Mouse (Mus musculus) neural tube, embryonic 14.5 days (tissue): ENCODE results near the gene Gabarap. TPM values are rescaled to one million over a fixed set of nuclear protein-coding genes. Genes with fewer than 3 reads are reported as not detected.

Experiments
- ATAC-seq: fragments of 200-750 bp; cut with Nextera tagmentation; 2 replicates; pipeline ENCODE4 v1.8.0; 2017; ENCODE audit warnings: low read depth, mild to moderate bottlenecking, moderate TSS enrichment, moderate library complexity
- H3K27ac ChIP-seq: fragments of 300-500 bp; sonication (generic); 2 replicates; pipeline ENCODE4 v1.5.1; 2014; ENCODE audit warnings: low read depth, mild to moderate bottlenecking, control low read depth, low read length, moderate library complexity, mixed read lengths
- H3K27me3 ChIP-seq: fragments of 300-500 bp; sonication (generic); 2 replicates; pipeline ENCODE4 v1.6.1; 2014; ENCODE audit warnings: low read length; ENCODE audit not compliant: control insufficient read depth, insufficient read depth
- H3K36me3 ChIP-seq: fragments of 300-500 bp; sonication (generic); 2 replicates; pipeline ENCODE4 v1.6.1; 2014; ENCODE audit warnings: low read length, mixed read lengths; ENCODE audit not compliant: control insufficient read depth, insufficient read depth
- H3K4me1 ChIP-seq: fragments of 300-500 bp; sonication (generic); 2 replicates; pipeline ENCODE4 v1.6.1; 2014; ENCODE audit warnings: low read length; ENCODE audit not compliant: control insufficient read depth, insufficient read depth
- H3K4me2 ChIP-seq: fragments of 300-500 bp; sonication (generic); 2 replicates; pipeline ENCODE4 v1.6.1; 2014; ENCODE audit warnings: mild to moderate bottlenecking, low read depth, low read length, control low read depth
- H3K4me3 ChIP-seq: fragments of 300-500 bp; sonication (generic); 2 replicates; pipeline ENCODE4 v1.5.1; 2014; ENCODE audit warnings: low read depth, low read length, control low read depth, mixed read lengths
- H3K9ac ChIP-seq: fragments of 300-500 bp; sonication (generic); replicated peaks from 2 replicates; pipeline ENCODE4 v1.6.1; 2014; ENCODE audit warnings: low read depth, mild to moderate bottlenecking, control low read depth, low read length, mixed read lengths
- H3K9me3 ChIP-seq: fragments of 300-500 bp; sonication (generic); 2 replicates; pipeline ENCODE4 v1.6.1; 2016; ENCODE audit warnings: low read length; ENCODE audit not compliant: control insufficient read depth
- WGBS: fragments of 180-500 bp; shearing (Covaris S2); extraction: QIAGEN DNeasy Blood & Tissue Kit; methylation state at CpG from one replicate; pipeline ENCODE4 v1.1.7; 2014; 5-methylcytosine and 5-hydroxymethylcytosine counted together
- polyA plus RNA-seq: library from polyadenylated mRNA; unstranded; fragments of >200 nt; fragmentation: Nextera tagmentation; extraction: Ambion mirVana; gene quantifications from 2 replicates; pipeline ENCODE4 v1.2.1, GENCODE M21; 2014

The Gabarap gene
- polyA plus RNA-seq, 1 experiment from 2014 or later, result 609 TPM

DNA sequence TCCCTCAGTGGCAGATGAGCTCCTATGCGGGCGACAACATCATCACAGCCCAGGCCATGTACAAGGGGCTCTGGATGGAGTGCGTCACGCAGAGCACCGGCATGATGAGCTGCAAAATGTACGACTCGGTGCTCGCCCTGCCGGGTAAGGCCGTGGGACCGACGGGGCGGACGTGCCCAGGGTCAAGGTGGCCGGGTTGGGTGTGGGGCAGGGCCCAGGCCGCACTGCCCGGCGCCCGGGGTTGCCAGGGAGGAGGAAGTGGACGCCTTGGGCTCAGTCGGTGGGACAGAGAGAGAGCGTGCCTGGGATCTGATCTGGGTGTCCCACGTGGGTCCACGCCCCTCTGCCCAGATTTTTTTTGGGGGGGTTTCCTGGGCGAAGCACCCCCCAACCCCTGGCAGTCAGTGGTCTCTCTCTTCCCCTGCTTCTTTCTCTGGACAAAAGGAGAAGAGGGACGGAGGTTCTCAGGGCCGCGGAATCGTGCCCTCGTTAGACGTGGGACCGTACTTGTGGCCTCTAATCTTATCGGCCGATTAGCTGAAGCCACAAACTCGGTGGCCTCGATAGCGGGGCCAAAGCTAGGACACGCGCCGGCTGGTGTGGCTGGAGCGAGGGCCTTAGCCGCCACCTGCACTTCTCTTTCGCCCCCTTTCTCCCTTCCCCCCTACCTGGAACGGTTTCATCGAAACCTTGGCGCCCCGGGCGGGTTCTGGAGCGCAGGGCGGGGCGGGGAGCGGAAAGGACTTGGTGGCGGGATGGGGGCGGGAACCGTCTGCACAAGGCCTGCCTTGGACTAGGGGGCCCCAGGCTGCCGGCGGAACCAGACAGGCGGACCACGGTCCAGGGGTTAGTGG, 24.7 kb upstream of the Gabarap start:
- Histone ChIP-seq H3K27ac (no peak overlapping the region), H3K9me3 (no peaks in the 10 kb centered on the region), H3K4me2 (peak overlapping the region; percentile 38), H3K4me3 (peak overlapping the region; percentile 21; the same call in 1 of the 2 replicates), H3K4me1 (peaks cover 9% of the 10 kb centered on the region; the same call in 1 of the 2 replicates), H3K27me3 (peaks cover 48% of the 10 kb centered on the region), H3K9ac (0 out of 2 replicates have a peak overlapping the region, but pooled peaks have one; percentile 28), H3K36me3 (peaks cover 19% of the 10 kb centered on the region)
- WGBS, result under 1% methylated on average over 55 of the region's 59 CpGs
- no peak for ATAC-seq

DNA sequence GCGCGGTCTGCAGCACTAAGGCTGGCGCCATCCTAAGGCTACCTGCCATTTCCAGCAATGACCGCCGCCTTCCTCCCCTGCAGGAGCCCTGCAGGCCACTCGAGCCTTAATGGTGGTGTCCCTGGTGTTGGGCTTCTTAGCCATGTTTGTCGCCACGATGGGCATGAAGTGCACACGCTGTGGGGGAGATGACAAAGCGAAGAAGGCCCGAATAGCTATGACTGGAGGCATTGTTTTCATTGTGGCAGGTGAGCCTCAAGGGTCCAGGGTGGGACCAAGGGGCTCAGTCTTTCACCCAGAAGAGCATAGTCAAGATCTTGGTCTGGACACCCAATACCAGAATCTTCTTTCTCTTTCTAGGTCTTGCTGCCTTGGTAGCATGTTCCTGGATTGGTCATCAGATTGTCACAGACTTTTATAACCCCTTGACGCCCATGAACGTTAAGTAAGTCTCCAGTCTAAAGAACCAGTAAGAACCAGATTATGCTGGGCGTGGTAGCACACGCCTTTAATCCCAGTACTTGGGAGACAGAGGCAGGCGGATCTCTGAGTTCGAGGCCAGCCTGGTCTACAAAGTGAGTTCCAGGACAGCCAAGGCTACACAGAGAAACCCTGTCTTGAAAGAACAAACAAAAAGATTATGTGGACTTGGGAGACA, 24.0 kb upstream of the Gabarap start:
- Histone ChIP-seq H3K4me3 (peak overlapping the region; percentile 21; the same call in 1 of the 2 replicates), H3K9me3 (no peaks in the 10 kb centered on the region), H3K4me1 (peaks cover 9% of the 10 kb centered on the region; the same call in 1 of the 2 replicates), H3K4me2 (peak overlapping the region; percentile 38), H3K36me3 (peaks cover 19% of the 10 kb centered on the region), H3K9ac (no peak overlapping the region), H3K27ac (no peak overlapping the region), H3K27me3 (peaks cover 48% of the 10 kb centered on the region)
- 37% methylated on average over 15 of the region's 17 CpGs for WGBS
- no peak for ATAC-seq

DNA sequence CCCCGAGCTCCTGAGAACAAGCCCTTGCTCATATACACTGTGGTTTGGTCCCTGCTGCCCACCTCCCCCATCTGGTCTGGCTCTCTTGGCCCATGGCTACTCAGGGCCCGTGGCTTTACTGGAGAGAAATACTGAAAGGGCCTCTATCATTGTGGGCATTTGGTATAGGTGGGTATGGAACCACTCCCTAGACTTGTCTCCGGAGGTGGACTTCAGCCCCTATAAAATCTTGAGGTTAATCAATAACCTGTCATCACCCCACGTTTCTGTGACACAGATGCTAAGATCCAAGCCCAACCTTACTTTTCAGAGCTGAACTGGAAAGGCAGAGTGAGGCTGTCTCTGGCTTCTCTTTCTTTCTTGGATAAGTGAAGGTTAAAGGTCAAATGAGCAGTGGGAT, 22.1 kb upstream of the Gabarap start:
- Histone ChIP-seq H3K4me2 (no peak overlapping the region), H3K4me1 (peaks cover 9% of the 10 kb centered on the region; the same call in 1 of the 2 replicates), H3K4me3 (no peak overlapping the region), H3K9me3 (no peaks in the 10 kb centered on the region), H3K27ac (no peak overlapping the region), H3K36me3 (peaks cover 23% of the 10 kb centered on the region), H3K27me3 (peaks cover 38% of the 10 kb centered on the region), H3K9ac (no peak overlapping the region)
- WGBS, result 82% methylated on average over 4 of the region's 4 CpGs
- no peak for ATAC-seq

DNA sequence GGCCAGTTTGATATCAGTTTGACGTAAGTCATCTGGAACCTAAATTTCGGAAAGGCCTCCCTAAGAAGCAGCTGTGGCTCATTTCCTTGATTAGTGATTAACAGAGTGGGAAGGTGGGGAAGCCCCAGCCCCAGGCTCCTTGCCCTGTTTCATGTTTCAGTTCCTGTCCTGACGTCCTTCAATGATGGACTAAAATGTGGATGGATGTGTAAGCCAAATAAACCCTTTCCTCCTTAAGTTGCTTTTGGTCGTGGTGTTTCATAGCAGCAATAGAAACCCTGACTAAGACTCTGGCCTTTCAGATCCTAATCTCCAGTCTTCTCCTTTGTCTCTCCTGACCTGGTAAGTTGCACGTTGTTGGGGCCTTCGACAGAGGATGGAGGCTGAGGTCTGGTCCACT, 20.7 kb upstream of the Gabarap start:
- H3K36me3 ChIP-seq, result peaks cover 35% of the 10 kb centered on the region
- H3K9ac ChIP-seq, result no peak overlapping the region
- no peaks in the 10 kb centered on the region for H3K9me3 ChIP-seq
- H3K27me3 ChIP-seq, result peaks cover 25% of the 10 kb centered on the region
- H3K4me3 ChIP-seq, result no peak overlapping the region
- H3K27ac ChIP-seq, result no peak overlapping the region
- no peak for ATAC-seq
- H3K4me1 ChIP-seq, result peaks cover 6% of the 10 kb centered on the region; the same call in 1 of the 2 replicates
- 90% methylated on average over 6 of the region's 6 CpGs for WGBS
- H3K4me2 ChIP-seq, result no peak overlapping the region

DNA sequence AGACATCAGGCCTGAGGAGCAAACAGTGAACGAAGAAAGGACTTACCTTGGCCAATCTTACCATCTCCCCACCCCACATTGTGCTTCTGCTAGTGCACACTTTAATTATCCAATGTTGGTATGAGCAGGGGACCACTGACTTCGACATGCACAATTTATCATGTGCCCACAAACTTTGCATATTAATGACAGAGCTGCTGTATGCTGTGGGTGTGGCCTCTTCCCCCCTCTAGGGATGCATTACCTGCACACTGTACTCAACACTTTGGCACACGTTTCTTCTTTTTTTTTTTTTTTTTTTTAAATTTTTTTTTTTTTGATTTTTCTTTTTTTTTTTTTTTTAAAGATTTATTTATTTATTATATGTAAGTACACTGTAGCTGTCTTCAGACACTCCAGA, 20.2 kb upstream of the Gabarap start:
- WGBS, result 88% methylated on average over 3 of the region's 3 CpGs
- Histone ChIP-seq H3K36me3 (peaks cover 36% of the 10 kb centered on the region), H3K27ac (no peak overlapping the region), H3K9ac (no peak overlapping the region), H3K4me1 (peaks cover 4% of the 10 kb centered on the region; the same call in 1 of the 2 replicates), H3K27me3 (peaks cover 20% of the 10 kb centered on the region), H3K9me3 (no peaks in the 10 kb centered on the region), H3K4me3 (no peak overlapping the region), H3K4me2 (no peak overlapping the region)
- ATAC-seq, result no peak

DNA sequence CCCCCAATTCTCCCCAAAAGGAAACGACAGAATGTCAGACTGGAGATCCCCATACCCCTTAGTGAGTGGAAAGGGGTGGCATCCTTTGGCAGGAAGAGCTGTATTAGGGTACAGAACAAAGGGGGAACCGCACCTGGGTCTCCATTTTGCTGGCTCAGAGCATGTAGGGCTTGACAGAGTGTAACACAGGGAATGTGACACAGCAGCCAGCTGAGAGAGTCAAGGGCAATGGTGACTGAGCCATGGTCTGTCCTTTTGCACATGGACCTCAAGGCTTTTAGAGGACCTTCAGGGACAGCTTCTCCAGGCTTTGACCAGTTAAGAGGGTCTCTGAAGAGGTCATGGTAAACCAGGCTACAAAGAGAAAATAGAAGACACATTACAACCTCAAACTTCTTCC, 16.0 kb upstream of the Gabarap start:
- Histone ChIP-seq H3K9me3 (no peaks in the 10 kb centered on the region), H3K4me3 (no peak overlapping the region), H3K4me1 (peaks cover 4% of the 10 kb centered on the region; the same call in 1 of the 2 replicates), H3K4me2 (no peak overlapping the region), H3K27ac (no peak overlapping the region), H3K36me3 (peaks cover 26% of the 10 kb centered on the region), H3K27me3 (no peaks in the 10 kb centered on the region), H3K9ac (no peak overlapping the region)
- no peak for ATAC-seq
- 92% methylated on average over 2 of the region's 2 CpGs for WGBS

DNA sequence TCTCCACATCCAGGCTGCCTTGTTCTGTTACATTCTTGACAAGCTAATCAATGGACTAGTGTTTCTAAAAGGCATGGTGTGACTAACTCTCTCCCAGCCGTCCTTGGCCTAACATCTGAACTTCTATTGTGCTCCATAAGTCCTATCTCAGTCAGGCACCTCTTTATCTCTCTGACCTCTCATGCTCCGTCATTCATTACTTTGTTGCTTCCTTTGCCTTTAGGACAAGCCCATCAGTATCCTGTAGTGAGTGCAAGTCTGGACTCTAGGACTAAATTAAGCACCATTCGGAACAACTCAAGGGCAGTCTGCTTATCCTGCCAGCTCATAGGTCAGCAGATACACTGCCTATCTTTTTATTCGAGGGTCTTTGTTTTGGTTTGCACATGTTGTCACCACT, 14.7 kb upstream of the Gabarap start:
- H3K27me3 ChIP-seq, result no peaks in the 10 kb centered on the region

DNA sequence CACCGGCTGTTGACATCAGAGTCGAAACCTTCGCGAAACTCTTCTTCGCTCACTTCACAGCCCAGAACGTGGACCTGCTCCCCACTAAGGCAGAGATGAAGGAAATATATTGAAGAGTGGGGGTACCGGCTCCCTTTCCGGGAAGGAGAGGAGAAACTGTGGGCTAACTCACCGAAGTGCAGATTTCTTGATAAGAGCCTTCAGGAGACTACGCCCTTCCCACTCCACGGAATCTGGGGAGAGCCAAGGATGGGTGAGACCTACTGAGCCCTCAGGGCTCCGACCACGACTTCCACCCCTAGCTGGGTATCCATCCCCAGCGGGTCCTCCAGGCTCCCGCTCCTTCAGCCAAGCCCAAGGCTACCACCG, 11.1 kb upstream of the Gabarap start:
- H3K27ac ChIP-seq, result peak overlapping the region; percentile 96
- peaks cover 23% of the 10 kb centered on the region for H3K4me1 ChIP-seq
- WGBS, result 3% methylated on average over 16 of the region's 16 CpGs
- H3K27me3 ChIP-seq, result no peaks in the 10 kb centered on the region
- peak overlapping the region; percentile 97 for H3K9ac ChIP-seq
- H3K4me3 ChIP-seq, result peak overlapping the region; percentile 100
- peak overlapping the region; percentile 91 for H3K4me2 ChIP-seq
- H3K36me3 ChIP-seq, result peaks cover 20% of the 10 kb centered on the region
- H3K9me3 ChIP-seq, result no peaks in the 10 kb centered on the region
- ATAC-seq, result no peak

More for the DNA sequence above, 14.7 kb upstream of the Gabarap start:
- no peak overlapping the region for H3K27ac ChIP-seq
- WGBS, result 88% methylated on average over 4 of the region's 4 CpGs
- no peak overlapping the region for H3K9ac ChIP-seq
- H3K4me3 ChIP-seq, result no peak overlapping the region
- ATAC-seq, result no peak
- no peak overlapping the region for H3K4me2 ChIP-seq
- H3K9me3 ChIP-seq, result no peaks in the 10 kb centered on the region
- H3K36me3 ChIP-seq, result peaks cover 21% of the 10 kb centered on the region
- peaks cover 4% of the 10 kb centered on the region; the same call in 1 of the 2 replicates for H3K4me1 ChIP-seq
